Mouse (Mus musculus) lung, embryonic 16.5 days (tissue): ENCODE results near the gene Ulk4. TPM values are rescaled to one million over a fixed set of nuclear protein-coding genes. Genes with fewer than 3 reads are reported as not detected.
A peak's percentile ranks its signal among the peaks of the same experiment; 100 is the strongest.
"Not testable (repeated sequence)": the region's sequence is repeated elsewhere in the genome, so short reads cannot be mapped to it uniquely, and the experiment has no call there.

Source experiments
- ATAC-seq: fragments of 200-750 bp; cut with Nextera tagmentation; 2 replicates; pipeline ENCODE4 v1.8.0; 2017; ENCODE audit warnings: low read depth, mild to moderate bottlenecking, moderate library complexity
- H3K27ac ChIP-seq: fragments of 300-500 bp; sonication (generic); 2 replicates; pipeline ENCODE4 v1.5.1; 2014; ENCODE audit warnings: mild to moderate bottlenecking, control low read depth, low read length
- H3K27me3 ChIP-seq: fragments of 300-500 bp; sonication (generic); 2 replicates; pipeline ENCODE4 v1.6.1; 2014; ENCODE audit warnings: low read depth, low read length, mixed read lengths; ENCODE audit not compliant: control insufficient read depth, insufficient read depth
- H3K36me3 ChIP-seq: fragments of 300-500 bp; sonication (generic); 2 replicates; pipeline ENCODE4 v1.6.1; 2014; ENCODE audit warnings: low read length; ENCODE audit not compliant: control insufficient read depth, insufficient read depth
- H3K4me1 ChIP-seq: fragments of 300-500 bp; sonication (generic); replicated peaks from 2 replicates; pipeline ENCODE4 v1.6.1; 2014; ENCODE audit warnings: low read length, mixed read lengths; ENCODE audit not compliant: control insufficient read depth, insufficient read depth
- H3K4me2 ChIP-seq: fragments of 300-500 bp; sonication (generic); 2 replicates; pipeline ENCODE4 v1.6.1; 2014; ENCODE audit warnings: low read depth, low read length, control low read depth
- H3K4me3 ChIP-seq: fragments of 300-500 bp; sonication (generic); 2 replicates; pipeline ENCODE4 v1.5.1; 2014; ENCODE audit warnings: mild to moderate bottlenecking, low read length, control low read depth
- H3K9ac ChIP-seq: fragments of 300-500 bp; sonication (generic); 2 replicates; pipeline ENCODE4 v1.6.1; 2014; ENCODE audit warnings: low read length, control low read depth
- H3K9me3 ChIP-seq: fragments of 300-500 bp; sonication (generic); 2 replicates; pipeline ENCODE4 v1.6.1; 2016; ENCODE audit warnings: low read length; ENCODE audit not compliant: control insufficient read depth
- WGBS: fragments of 180-500 bp; shearing (Covaris S2); extraction: QIAGEN DNeasy Blood & Tissue Kit; methylation state at CpG from one replicate; pipeline ENCODE4 v1.1.7; 2014; 5-methylcytosine and 5-hydroxymethylcytosine counted together
- polyA plus RNA-seq: library from polyadenylated mRNA; unstranded; fragments of >200 nt; fragmentation: Nextera tagmentation; extraction: Ambion mirVana; gene quantifications from 2 replicates; pipeline ENCODE4 v1.2.1, GENCODE M21; 2015

Gene Ulk4
- polyA plus RNA-seq, 1 experiment from 2014 or later, result 155 TPM

DNA sequence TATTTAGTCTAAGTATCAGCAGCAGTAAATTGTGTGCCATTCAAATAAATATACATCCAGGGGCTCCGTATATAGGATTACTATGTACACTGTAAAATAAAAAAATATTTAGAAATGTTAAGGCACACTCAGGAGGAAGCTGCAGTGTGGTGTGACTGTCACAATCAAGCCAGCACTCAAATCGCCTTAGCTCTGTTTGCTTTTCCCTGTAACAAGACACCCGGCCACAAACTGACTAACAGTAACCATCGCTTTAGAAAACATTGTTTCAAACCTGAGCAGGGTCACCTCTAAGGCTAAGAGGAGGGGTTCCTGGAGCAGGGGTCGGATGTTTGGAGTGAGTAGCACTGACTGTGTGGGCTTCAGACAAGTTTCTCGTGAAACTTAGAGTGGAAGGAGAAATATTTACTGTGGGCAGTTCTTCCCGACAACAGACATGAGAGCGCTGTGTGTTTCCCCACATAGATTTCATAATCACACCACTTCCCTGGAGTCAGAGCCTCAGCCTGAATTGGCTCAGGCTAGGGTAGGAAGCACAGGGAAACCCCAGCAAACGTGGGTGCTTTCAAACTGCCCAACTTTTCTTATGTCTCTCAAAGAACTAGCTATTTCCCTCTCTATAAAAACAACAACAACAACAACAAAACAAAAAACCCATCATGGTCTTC is 349.9 kb downstream of the Ulk4 start:
- H3K36me3 ChIP-seq, result no peaks in the 10 kb centered on the region
- no peak overlapping the region for H3K9ac ChIP-seq
- no peaks in the 10 kb centered on the region for H3K27me3 ChIP-seq
- 0 out of 2 replicates have a peak overlapping the region, but pooled peaks have one; percentile 5 for H3K27ac ChIP-seq
- WGBS, result 10% methylated on average over 9 of the region's 9 CpGs
- H3K4me1 ChIP-seq, result peaks cover 9% of the 10 kb centered on the region; the same call in 1 of the 2 replicates
- peak; percentile 28; the same call in 1 of the 2 replicates for ATAC-seq
- H3K9me3 ChIP-seq, result no peaks in the 10 kb centered on the region
- peak overlapping the region; percentile 5; the same call in 1 of the 2 replicates for H3K4me2 ChIP-seq
- H3K4me3 ChIP-seq, result no peak overlapping the region

DNA sequence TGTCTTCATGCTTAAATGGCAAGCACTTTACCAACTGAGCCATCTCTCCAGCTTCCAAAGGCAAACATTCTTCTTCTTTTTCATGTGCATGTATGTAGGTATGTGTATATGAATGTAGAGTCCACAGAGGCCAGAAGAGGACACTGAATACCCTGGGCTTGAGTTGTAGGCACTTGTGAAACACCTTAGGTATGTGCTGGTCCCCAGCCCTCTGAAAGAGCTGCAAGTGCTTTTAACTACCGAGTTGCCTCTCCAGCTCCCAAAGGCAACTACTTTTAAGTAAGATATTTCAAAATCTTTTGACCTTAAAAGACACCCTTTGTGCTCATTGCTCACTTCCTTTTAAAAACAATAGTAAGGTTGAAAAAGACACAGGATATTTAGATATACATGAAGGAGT is 350.9 kb downstream of the Ulk4 start:
- Histone ChIP-seq H3K27me3 (no peaks in the 10 kb centered on the region), H3K36me3 (no peaks in the 10 kb centered on the region), H3K4me2 (no peak overlapping the region), H3K27ac (no peak overlapping the region), H3K4me3 (no peak overlapping the region), H3K9me3 (no peaks in the 10 kb centered on the region), H3K9ac (no peak overlapping the region), H3K4me1 (peaks cover 8% of the 10 kb centered on the region; the same call in 1 of the 2 replicates)
- no peak for ATAC-seq
- WGBS, result 29% methylated on average over 1 of the region's 1 CpGs

DNA sequence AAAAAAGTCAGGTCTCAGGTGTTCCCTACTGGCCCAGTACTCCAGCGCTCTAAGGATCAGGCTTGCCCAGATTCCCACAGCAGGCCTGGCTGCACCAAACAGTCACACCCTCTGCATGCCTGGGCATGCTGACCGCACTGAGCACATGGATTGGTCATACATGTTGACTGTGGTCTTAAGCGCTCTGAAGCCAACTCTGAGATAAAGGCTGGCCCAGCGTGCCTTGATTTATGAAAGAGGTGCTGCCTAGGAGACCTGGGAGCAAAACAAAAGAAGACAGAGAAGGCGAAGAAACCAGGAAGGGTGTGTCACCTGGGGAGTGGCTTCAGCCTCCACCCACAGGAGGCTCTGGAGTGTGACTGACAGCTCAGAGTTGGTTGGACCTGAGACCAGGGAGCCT is 357.9 kb downstream of the Ulk4 start:
- Histone ChIP-seq H3K4me2 (no peak overlapping the region), H3K4me1 (peaks cover 15% of the 10 kb centered on the region), H3K27me3 (no peaks in the 10 kb centered on the region), H3K27ac (peak overlapping the region; percentile 67), H3K36me3 (no peaks in the 10 kb centered on the region), H3K9ac (0 out of 2 replicates have a peak overlapping the region, but pooled peaks have one; percentile 21), H3K9me3 (no peaks in the 10 kb centered on the region), H3K4me3 (no peak overlapping the region)
- WGBS, result 60% methylated on average over 5 of the region's 5 CpGs
- ATAC-seq, result peak; percentile 65

DNA sequence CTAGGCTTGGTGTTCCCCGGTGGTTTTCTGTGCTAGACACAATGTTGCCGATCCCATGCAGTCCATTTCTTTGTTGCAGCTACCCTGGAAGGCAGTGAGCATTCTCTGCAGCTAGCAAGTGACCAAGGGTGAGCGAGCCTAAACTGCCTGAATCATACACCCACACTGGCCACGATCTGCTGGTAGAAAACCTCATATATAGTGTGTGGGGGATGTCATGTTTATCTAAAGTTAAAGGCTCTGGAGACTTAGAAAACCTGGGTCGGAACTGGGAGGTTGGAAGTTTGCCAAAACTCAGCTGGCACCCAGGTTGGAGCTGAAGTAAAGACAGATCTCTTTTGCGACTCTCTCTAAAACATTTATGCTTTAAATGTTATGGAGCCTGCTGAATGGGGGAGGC is 358.4 kb downstream of the Ulk4 start:
- H3K4me3 ChIP-seq, result no peak overlapping the region
- 8% methylated on average over 6 of the region's 6 CpGs for WGBS
- no peak overlapping the region for H3K4me2 ChIP-seq
- peak; percentile 23; the same call in 1 of the 2 replicates for ATAC-seq
- no peaks in the 10 kb centered on the region for H3K36me3 ChIP-seq
- H3K9ac ChIP-seq, result peak overlapping the region; percentile 31; the same call in 1 of the 2 replicates
- peaks cover 16% of the 10 kb centered on the region for H3K4me1 ChIP-seq
- H3K9me3 ChIP-seq, result no peaks in the 10 kb centered on the region
- peak overlapping the region; percentile 67; the same call in 1 of the 2 replicates for H3K27ac ChIP-seq
- no peaks in the 10 kb centered on the region for H3K27me3 ChIP-seq

DNA sequence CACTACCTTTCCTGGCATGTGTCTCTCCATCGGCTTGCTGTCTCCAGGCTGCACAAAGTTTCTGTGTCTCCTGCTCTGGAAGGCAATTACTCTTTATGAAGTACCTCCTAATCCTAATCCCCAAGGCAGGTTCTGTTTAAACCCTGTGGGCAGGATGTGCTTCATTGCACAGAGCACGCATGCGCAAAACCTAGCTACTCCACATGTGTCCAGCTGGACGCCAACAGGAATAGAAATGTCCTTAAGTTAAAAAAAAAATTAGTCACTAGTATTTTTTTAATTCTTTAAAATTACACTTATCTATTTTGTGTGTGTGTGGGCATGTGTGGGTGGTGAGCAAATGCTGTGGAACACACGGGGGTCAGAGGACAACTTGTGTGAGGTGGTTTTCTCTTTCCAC is 358.8 kb downstream of the Ulk4 start:
- WGBS, result 62% methylated on average over 5 of the region's 5 CpGs
- Histone ChIP-seq H3K27ac (peak overlapping the region; percentile 67; the same call in 1 of the 2 replicates), H3K9ac (no peak overlapping the region; the same call in 1 of the 2 replicates), H3K36me3 (no peaks in the 10 kb centered on the region), H3K4me2 (no peak overlapping the region), H3K4me3 (no peak overlapping the region), H3K4me1 (peaks cover 16% of the 10 kb centered on the region), H3K9me3 (no peaks in the 10 kb centered on the region), H3K27me3 (no peaks in the 10 kb centered on the region)
- no peak for ATAC-seq

DNA sequence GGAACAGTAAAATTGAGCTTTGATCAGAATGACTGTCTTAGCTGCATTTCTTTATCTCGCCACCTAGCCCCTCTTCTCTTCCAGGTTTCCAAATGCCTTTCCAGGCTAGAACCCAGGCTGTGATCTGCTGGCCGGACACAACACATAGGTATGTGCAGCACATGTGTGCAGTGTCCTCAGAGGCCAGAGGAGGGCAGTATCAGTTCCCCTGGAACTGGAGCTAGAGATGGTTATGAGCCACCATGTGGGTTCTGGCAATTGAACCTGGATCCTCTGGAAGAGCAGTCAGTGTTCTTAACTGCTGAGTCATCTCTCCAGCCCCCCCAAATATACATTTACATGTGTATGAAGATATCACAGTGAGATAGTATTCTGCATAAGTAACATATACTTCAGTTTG is 359.4 kb downstream of the Ulk4 start:
- not testable (repeated sequence) for H3K9me3 ChIP-seq, H3K4me3 ChIP-seq, H3K27me3 ChIP-seq, H3K9ac ChIP-seq, H3K27ac ChIP-seq, ATAC-seq, H3K36me3 ChIP-seq, H3K4me2 ChIP-seq
- 94% methylated on average over 2 of the region's 2 CpGs for WGBS
- H3K4me1 ChIP-seq, result peaks cover 16% of the 10 kb centered on the region

DNA sequence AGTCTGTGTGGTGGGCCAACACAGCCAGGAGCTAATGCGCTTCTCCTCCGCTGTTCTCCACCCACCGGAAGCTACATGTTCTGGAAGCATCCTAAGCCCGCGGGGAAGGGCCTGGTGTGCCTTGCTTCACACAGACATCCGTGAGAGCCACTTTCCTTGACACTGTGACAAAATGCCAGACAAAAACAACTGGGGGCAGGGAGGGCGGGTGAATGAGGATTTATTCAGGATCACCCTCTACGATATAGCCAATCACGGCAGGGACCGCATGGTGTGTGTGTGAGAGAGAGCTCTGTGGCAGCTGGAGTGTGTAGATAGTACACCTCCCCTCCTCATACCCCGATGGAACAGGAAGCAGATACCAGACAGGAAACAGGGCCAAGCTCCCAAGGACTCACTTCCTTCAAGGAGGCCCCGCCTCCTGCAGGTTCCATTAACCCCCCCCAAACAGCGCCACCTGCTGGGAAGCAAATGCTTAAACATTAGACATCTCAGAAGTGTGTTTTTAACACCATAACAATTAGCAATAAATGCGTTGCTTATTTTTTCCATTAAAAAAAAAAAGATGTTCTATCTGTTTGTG is 362.0 kb downstream of the Ulk4 start:
- Histone ChIP-seq H3K27ac (peak overlapping the region; percentile 71), H3K4me2 (no peak overlapping the region), H3K4me1 (peaks cover 16% of the 10 kb centered on the region), H3K9me3 (no peaks in the 10 kb centered on the region), H3K9ac (no peak overlapping the region), H3K36me3 (no peaks in the 10 kb centered on the region), H3K4me3 (no peak overlapping the region), H3K27me3 (no peaks in the 10 kb centered on the region)
- 64% methylated on average over 14 of the region's 14 CpGs for WGBS
- peak; percentile 65 for ATAC-seq

DNA sequence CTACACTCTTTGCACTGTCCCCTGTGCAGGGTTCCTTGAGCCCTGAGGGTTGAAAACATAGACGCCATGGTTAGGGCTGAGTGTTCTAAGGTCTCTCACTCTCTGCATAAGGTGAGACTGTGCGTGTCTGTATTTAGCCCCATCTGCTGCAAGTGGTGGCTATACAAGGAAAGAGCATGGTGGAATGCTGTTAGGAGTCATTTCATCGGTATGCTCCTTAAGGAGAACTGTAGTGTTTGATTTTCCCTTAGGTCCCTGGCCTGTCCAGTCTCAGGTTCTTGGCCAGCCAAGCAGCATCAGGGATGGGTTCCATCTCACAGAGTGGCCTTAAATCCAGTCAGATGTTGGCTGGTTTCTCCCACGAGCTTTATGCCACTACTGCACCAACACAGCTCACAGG is 362.6 kb downstream of the Ulk4 start:
- Histone ChIP-seq H3K9me3 (no peaks in the 10 kb centered on the region), H3K4me2 (no peak overlapping the region), H3K4me3 (no peak overlapping the region), H3K27ac (peak overlapping the region; percentile 71), H3K36me3 (no peaks in the 10 kb centered on the region), H3K27me3 (no peaks in the 10 kb centered on the region), H3K9ac (no peak overlapping the region), H3K4me1 (peaks cover 16% of the 10 kb centered on the region)
- 55% methylated on average over 4 of the region's 4 CpGs for WGBS
- peak; percentile 39; the same call in 1 of the 2 replicates for ATAC-seq

DNA sequence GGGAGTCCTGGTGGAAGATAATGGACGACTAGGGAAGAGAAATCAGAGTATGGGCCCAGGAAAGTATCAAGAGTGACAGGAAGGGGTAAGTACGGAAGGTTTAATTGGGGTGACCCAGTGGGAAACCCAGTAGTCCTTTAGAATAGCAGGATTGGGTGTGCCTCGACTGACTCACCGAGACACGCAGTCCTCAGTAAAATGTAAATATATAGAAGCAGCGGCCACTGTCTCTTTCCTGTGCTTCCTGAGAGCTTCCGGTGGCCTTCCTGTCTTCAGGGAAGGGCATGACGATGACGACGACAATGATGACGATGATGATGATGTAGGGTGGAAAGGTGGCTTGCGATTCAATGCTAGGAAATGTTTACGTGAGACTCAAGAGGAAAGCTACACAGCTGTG is 363.8 kb downstream of the Ulk4 start:
- Histone ChIP-seq H3K9me3 (no peaks in the 10 kb centered on the region), H3K36me3 (no peaks in the 10 kb centered on the region), H3K9ac (no peak overlapping the region), H3K27me3 (no peaks in the 10 kb centered on the region), H3K4me2 (no peak overlapping the region), H3K4me1 (peaks cover 5% of the 10 kb centered on the region), H3K27ac (no peak overlapping the region), H3K4me3 (no peak overlapping the region)
- 45% methylated on average over 13 of the region's 13 CpGs for WGBS
- no peak for ATAC-seq
